Mouse (Mus musculus) lung, postnatal 0 days (tissue): ENCODE measurements at regions not wholly inside any gene's neighbourhood (a gene's known extent, or its start where the extent isn't known, plus 50 kb on each side); places are given as distances from the start of the nearest gene placed in this dataset.

Source experiments
- ATAC-seq: fragments of 200-750 bp; cut with Nextera tagmentation; 2 replicates; pipeline ENCODE4 v1.8.0; 2017; ENCODE audit warnings: moderate library complexity
- DNase-seq: peaks from one replicate; pipeline ENCODE4 v3.0.0-alpha.2; 2016; ENCODE audit warnings: low spot score
- H3K27ac ChIP-seq: fragments of 300-500 bp; sonication (generic); 2 replicates; pipeline ENCODE4 v1.5.1; 2014; ENCODE audit warnings: antibody characterized with exemption, mild to moderate bottlenecking, low read length, mixed read lengths
- H3K27me3 ChIP-seq: fragments of 300-500 bp; sonication (generic); replicated peaks from 2 replicates; pipeline ENCODE4 v1.6.1; 2014; ENCODE audit warnings: low read length, mixed read lengths; ENCODE audit not compliant: insufficient read depth
- H3K36me3 ChIP-seq: fragments of 300-500 bp; sonication (generic); 2 replicates; pipeline ENCODE4 v1.6.1; 2014; ENCODE audit warnings: low read length, mixed read lengths; ENCODE audit not compliant: insufficient read depth
- H3K4me1 ChIP-seq: fragments of 300-500 bp; sonication (generic); 2 replicates; pipeline ENCODE4 v1.6.1; 2014; ENCODE audit warnings: antibody characterized with exemption, low read depth, low read length, mixed read lengths; ENCODE audit not compliant: insufficient read depth
- H3K4me2 ChIP-seq: fragments of 300-500 bp; sonication (generic); replicated peaks from 2 replicates; pipeline ENCODE4 v1.6.1; 2014; ENCODE audit warnings: low read depth, mild to moderate bottlenecking, low read length, moderate library complexity, mixed read lengths
- H3K4me3 ChIP-seq: fragments of 300-500 bp; sonication (generic); 2 replicates; pipeline ENCODE4 v1.5.1; 2014; ENCODE audit warnings: low read depth, low read length
- H3K9ac ChIP-seq: fragments of 300-500 bp; sonication (generic); replicated peaks from 2 replicates; pipeline ENCODE4 v1.6.1; 2014; ENCODE audit warnings: low read depth, mild to moderate bottlenecking
- H3K9me3 ChIP-seq: fragments of 300-500 bp; sonication (generic); 2 replicates; pipeline ENCODE4 v1.6.1; 2016; ENCODE audit warnings: low read length, mixed read lengths
- CTCF ChIP-seq: IDR thresholded peaks from 2 replicates; pipeline ENCODE4 v1.5.1; 2016; ENCODE audit warnings: antibody characterized with exemption, mild to moderate bottlenecking
- EP300 ChIP-seq: IDR thresholded peaks from 2 replicates; pipeline ENCODE4 v1.6.1; 2016; ENCODE audit warnings: antibody characterized with exemption, mild to moderate bottlenecking, control low read depth
- WGBS: fragments of 180-500 bp; shearing (Covaris S2); extraction: QIAGEN DNeasy Blood & Tissue Kit; methylation state at CpG from one replicate; pipeline ENCODE4 v1.1.7; 2014; 5-methylcytosine and 5-hydroxymethylcytosine counted together

DNA sequence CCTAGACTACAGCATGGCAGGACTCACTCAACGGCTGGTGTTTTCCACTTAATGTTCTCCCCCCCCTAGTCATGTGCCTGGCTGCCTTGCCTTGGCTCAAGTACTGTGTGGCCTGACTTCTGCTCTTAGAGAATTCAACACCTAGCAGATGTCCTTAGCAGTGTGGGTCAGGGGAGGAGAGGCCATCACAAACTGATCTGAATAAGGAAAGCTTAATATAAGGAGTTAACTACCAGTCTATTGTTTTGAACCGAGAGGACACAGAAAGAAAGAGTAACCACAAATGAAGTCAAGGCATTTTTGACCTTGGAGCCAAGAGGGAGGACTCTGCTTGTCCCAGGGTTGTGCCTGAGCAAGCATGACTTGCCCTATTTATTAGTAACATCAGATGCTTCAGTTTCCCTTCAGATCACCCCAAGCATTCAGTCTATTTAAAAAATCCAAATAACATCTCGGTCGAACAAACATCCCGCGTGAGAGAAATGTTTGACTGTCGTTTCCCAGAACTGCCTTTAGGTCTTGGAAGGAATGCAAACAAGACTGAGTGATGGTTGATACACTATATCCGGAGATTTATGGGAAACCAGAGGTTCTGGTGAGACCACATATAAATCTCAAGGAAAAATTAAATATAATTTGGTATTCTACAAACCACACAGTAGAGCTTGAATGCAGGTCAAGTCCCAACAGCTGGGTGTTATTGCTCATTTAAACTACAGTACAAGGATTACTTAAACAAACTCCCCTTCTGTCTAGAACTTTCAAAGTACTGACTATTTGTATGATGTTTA, 58.0 kb upstream of the Map4k3 start:
- peak; percentile 69 for ATAC-seq
- Histone ChIP-seq H3K27me3 (no peaks in the 10 kb centered on the region), H3K4me3 (no peak overlapping the region), H3K4me2 (no peak overlapping the region), H3K4me1 (peaks cover 12% of the 10 kb centered on the region; the same call in 1 of the 2 replicates), H3K36me3 (no peaks in the 10 kb centered on the region), H3K9me3 (no peaks in the 10 kb centered on the region), H3K9ac (no peak overlapping the region), H3K27ac (peak overlapping the region; percentile 71)
- DNase-seq = peak; percentile 75
- no peak for TF ChIP-seq CTCF
- peak; percentile 89 for TF ChIP-seq EP300
- WGBS = 20% methylated on average over 8 of the region's 8 CpGs

DNA sequence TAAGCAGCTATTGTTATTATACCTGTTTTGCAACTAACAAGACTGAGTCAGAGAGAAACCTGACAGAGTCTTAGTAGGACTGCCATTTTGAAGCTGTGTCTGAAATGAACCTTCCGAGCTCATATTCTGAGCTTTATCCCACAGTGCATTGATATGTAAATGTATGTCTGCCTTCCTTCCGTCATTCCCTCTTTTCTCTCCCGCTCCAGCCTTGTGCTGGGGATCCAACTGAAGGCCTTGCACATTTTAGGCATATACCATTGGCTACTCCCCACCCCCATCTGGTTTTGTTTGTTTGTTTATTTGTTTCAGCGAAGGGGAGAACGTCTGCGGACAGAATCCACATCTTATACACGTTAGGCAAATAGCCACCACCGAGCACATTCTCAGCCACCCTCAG, 57.2 kb upstream of the Map4k3 start:
- Histone ChIP-seq H3K9ac (no peak overlapping the region), H3K4me1 (peaks cover 12% of the 10 kb centered on the region; the same call in 1 of the 2 replicates), H3K27ac (peak overlapping the region; percentile 71; the same call in 1 of the 2 replicates), H3K4me3 (no peak overlapping the region), H3K4me2 (no peak overlapping the region), H3K36me3 (no peaks in the 10 kb centered on the region), H3K9me3 (no peaks in the 10 kb centered on the region), H3K27me3 (no peaks in the 10 kb centered on the region)
- TF ChIP-seq EP300 = no peak
- TF ChIP-seq CTCF = no peak
- no peak for ATAC-seq
- 59% methylated on average over 8 of the region's 8 CpGs for WGBS
- no peak for DNase-seq

DNA sequence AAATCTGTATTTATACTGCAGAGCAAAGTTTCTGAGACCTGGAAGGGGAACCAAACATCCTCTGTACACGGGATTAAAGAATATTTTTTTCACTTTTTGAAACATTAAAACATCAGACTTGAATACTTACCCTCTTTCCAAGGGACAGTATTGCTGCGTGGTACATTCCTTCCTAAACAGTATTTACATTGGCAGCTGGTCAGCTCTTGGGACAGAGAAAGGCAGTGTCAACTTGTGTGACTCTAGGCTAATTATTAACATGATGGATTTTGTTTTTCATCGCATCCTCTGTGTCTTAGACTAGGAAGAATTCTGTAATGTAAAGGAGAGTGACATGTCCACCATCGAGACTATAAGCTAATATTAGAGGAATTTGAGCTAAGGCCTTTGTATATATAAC, 56.8 kb upstream of the Map4k3 start:
- no peak for TF ChIP-seq CTCF
- TF ChIP-seq EP300 = 0 out of 2 replicates have a peak, but pooled peaks have one; percentile 37
- no peak overlapping the region for H3K4me3 ChIP-seq

DNA sequence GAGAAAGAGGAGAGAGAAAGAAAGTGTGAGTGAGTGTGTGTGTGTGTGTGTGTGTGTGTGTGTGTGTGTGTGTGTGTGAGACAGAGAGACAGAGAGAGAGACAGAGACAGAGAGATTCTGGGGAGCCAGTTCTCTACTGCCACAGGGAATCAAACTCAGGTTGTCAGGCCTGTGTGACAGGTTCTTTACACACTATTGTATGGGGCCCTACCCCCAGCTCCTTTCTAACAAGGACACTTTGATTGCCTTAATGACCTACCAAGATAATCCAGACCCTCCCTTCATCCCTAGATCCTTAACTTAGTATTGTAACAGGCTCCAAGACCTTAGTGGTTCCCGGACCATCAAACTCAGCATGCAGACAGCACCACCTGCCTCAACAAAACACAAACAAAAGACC, 53.9 kb upstream of the Map4k3 start:
- Histone ChIP-seq H3K36me3 (no peaks in the 10 kb centered on the region), H3K27ac (no peak overlapping the region), H3K4me3 (no peak overlapping the region), H3K9ac (no peak overlapping the region), H3K27me3 (no peaks in the 10 kb centered on the region), H3K4me2 (no peak overlapping the region), H3K9me3 (no peaks in the 10 kb centered on the region), H3K4me1 (peaks cover 12% of the 10 kb centered on the region; the same call in 1 of the 2 replicates)
- TF ChIP-seq CTCF = no peak
- TF ChIP-seq EP300 = no peak
- WGBS = 32% methylated on average over 1 of the region's 1 CpGs
- ATAC-seq (no peak), DNase-seq (no peak)

More for the DNA sequence above, 56.8 kb upstream of the Map4k3 start:
- no peak overlapping the region for H3K9ac ChIP-seq
- H3K36me3 ChIP-seq = no peaks in the 10 kb centered on the region
- no peaks in the 10 kb centered on the region for H3K9me3 ChIP-seq
- H3K4me2 ChIP-seq = no peak overlapping the region
- DNase-seq = peak; percentile 54
- 8% methylated on average over 4 of the region's 4 CpGs for WGBS
- H3K27ac ChIP-seq = 0 out of 2 replicates have a peak overlapping the region, but pooled peaks have one; percentile 71
- H3K27me3 ChIP-seq = no peaks in the 10 kb centered on the region
- no peak for ATAC-seq
- H3K4me1 ChIP-seq = peaks cover 12% of the 10 kb centered on the region; the same call in 1 of the 2 replicates

DNA sequence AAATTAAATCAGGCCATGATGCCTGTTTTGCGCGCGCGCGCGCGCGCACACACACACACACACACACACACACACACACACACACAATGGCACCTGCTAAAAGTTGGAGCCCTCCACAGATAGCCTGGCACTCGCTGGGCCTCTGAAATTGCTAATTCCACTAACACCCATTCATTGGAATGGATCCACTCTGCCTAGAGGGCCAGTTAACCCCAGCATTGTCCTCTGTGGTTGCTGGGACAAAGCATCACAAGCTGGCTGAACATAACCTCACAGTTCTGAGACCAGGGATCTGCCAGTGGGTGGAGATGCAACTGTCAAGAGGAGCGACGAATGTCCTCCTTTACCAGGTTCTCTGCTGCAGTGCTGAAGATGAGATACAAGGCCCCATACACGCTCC, 53.3 kb upstream of the Map4k3 start:
- Histone ChIP-seq H3K4me1 (peaks cover 8% of the 10 kb centered on the region; the same call in 1 of the 2 replicates), H3K4me3 (no peak overlapping the region), H3K27me3 (no peaks in the 10 kb centered on the region), H3K9ac (no peak overlapping the region), H3K27ac (no peak overlapping the region), H3K4me2 (no peak overlapping the region), H3K9me3 (no peaks in the 10 kb centered on the region), H3K36me3 (no peaks in the 10 kb centered on the region)
- no peak for ATAC-seq
- WGBS = 98% methylated on average over 12 of the region's 12 CpGs
- TF ChIP-seq CTCF (no peak), EP300 (no peak)
- no peak for DNase-seq

DNA sequence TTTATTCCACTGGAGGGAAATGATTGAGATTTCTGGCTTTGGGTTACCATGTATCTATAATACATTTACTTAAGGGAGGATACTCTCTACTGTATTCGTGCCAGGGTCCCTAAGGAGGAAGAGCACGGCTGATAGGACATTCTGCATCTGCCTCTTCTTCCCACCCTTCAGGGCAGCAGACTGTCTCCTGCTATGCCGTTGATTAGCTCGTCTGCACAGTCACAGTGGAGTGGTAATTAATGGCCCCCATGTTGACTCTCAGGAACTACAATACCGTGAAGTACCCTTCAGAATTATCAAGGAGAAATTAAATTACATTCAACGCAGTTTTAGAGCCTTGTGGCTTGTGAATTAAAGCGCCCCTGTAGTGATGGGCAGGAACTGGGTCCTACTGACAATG, 52.0 kb upstream of the Map4k3 start:
- ATAC-seq (no peak), DNase-seq (no peak)
- Histone ChIP-seq H3K36me3 (no peaks in the 10 kb centered on the region), H3K9ac (no peak overlapping the region), H3K9me3 (no peaks in the 10 kb centered on the region), H3K4me3 (no peak overlapping the region), H3K27me3 (no peaks in the 10 kb centered on the region), H3K27ac (peak overlapping the region; percentile 21; the same call in 1 of the 2 replicates), H3K4me2 (no peak overlapping the region), H3K4me1 (peaks cover 8% of the 10 kb centered on the region; the same call in 1 of the 2 replicates)
- TF ChIP-seq CTCF (no peak), EP300 (no peak)
- WGBS = 55% methylated on average over 7 of the region's 7 CpGs
